Mouse (Mus musculus) layer of hippocampus, adult 6 months (tissue): ENCODE data around the gene Rgs3. TPM values are rescaled to one million over a fixed set of nuclear protein-coding genes. Genes with fewer than 3 reads are reported as not detected.

ENCODE experiments used
- long read RNA-seq, 2 experiments: library from polyadenylated mRNA; unstranded; transcript quantifications; one replicate each; pipeline ENCODE4 v2.0.0; 2019 to 2020
- polyA plus RNA-seq: library from polyadenylated mRNA; unstranded; fragments of <200 nt; fragmentation: Nextera tagmentation; gene quantifications from 2 replicates; pipeline ENCODE4 v1.2.3, GENCODE M21; 2021

Gene Rgs3
- polyA plus RNA-seq, result 15.3 and 15.8 TPM in 2 replicates
- long read RNA-seq, experiment 1, full-length matches to known transcripts, result 12 of 22 reads
- long read RNA-seq, experiment 1, partial matches to known transcripts, result 5 of 22 reads
- long read RNA-seq, experiment 1, other reads (novel, unspliced or antisense), result 5 of 22 reads
- long read RNA-seq, experiment 2, full-length matches to known transcripts, result 49 of 158 reads
- long read RNA-seq, experiment 2, partial matches to known transcripts, result 25 of 158 reads
- long read RNA-seq, experiment 2, other reads (novel, unspliced or antisense), result 84 of 158 reads

GRCm38 (mm10) chr4:62559797-62560329 lies at the start of gene Rgs3:
Gene Rgs3 (plus strand): TSS chr4:62559847.

GRCm38 (mm10) chr4:62519849-62520233 lies 39.8 kb upstream of the Rgs3 start, which contains the start of gene Alad:
Gene Alad (minus strand): TSS chr4:62519918.

GRCm38 (mm10) chr4:62524651-62525488 lies 34.8 kb upstream of the Rgs3 start, which contains the start of the genes Pole3 and 4933430I17Rik:
Gene Pole3 (minus strand): TSS chr4:62525068.
Gene 4933430I17Rik (plus strand): TSS chr4:62525369.

Other genes starting within 250 kb of the Rgs3 start
- gene Fkbp15, start 199.3 kb upstream of the Rgs3 start, polyA plus RNA-seq, result 11.2 and 12.4 TPM in 2 replicates
- gene Slc31a1, start 199.1 kb upstream of the Rgs3 start, polyA plus RNA-seq, result 11.3 and 28.8 TPM in 2 replicates
- 50.3 and 55.1 TPM in 2 replicates for gene Cdc26, start 151.2 kb upstream of the Rgs3 start, polyA plus RNA-seq
- 4.0 and 4.3 TPM in 2 replicates for gene Prpf4, start 151.1 kb upstream of the Rgs3 start, polyA plus RNA-seq
- not detected in 2 replicates for gene Rnf183, start 124.6 kb upstream of the Rgs3 start, polyA plus RNA-seq
- 8.8 and 11.0 TPM in 2 replicates for gene Wdr31, start 89.0 kb upstream of the Rgs3 start, polyA plus RNA-seq
- gene Bspry, start 79.8 kb upstream of the Rgs3 start, polyA plus RNA-seq, result 0.13 TPM in 1 of 2 replicates, not detected in the other
- 15.1 and 18.3 TPM in 2 replicates for gene Hdhd3, start 56.4 kb upstream of the Rgs3 start, polyA plus RNA-seq
- 64.9 and 68.3 TPM in 2 replicates for gene Alad, start 39.9 kb upstream of the Rgs3 start, polyA plus RNA-seq
- gene Pole3, start 34.8 kb upstream of the Rgs3 start, polyA plus RNA-seq, result 12.0 and 12.7 TPM in 2 replicates
- 0.13 TPM in 1 of 2 replicates, not detected in the other for gene 4933430I17Rik, start 34.5 kb upstream of the Rgs3 start, polyA plus RNA-seq